Mouse (Mus musculus): ENCODE results near the gene Fam186b. TPM values are rescaled to one million over a fixed set of nuclear protein-coding genes. Genes with fewer than 3 reads are reported as not detected.
A peak's percentile ranks its signal among the peaks of the same experiment; 100 is the strongest.

Gene Fam186b
- 0.74 and 1.3 TPM in 2 replicates for polyA plus RNA-seq (2014; fragmentation: Nextera tagmentation; extraction: Ambion mirVana)

DNA sequence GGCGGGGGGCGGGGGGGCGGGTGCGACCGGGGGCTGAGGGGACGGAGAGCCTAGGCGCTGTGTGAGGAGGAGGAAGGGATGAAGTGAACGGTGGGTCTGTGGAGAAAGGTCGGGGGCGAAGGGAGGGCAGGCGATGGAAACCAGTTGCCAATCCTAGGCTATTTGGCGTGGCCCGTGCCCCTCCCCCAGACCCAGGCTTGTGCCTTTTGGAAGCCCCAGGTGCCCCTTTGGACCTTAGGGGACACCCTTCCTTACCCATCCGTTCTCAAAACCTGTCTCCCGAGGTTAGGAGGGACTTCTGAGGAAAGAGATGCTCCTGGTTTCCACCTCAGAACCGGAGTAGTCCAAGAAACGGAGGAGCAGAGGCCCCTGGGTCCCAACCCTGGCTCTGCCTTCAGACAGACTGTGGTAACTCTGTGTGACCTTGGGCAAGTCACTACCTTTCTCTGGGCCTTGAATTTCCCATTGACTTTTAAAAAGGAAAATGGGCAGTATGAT, at the start of gene Fam186b:
Gene Fam186b, minus strand, starts transcription at position 405 of the 498 bp plus-strand sequence.
- DNase-seq (peak; percentile 57), ATAC-seq (ENCODE audit: low FRiP score, low TSS enrichment) (peak; percentile 53)
- Histone ChIP-seq H3K9me3 (ENCODE audit: control insufficient read depth, low read length) (no peaks in the 10 kb centered on the region), H3K4me3 (replicated peaks; ENCODE audit: low read depth, low read length) (peak within 1 kb of the TSS; percentile 74), H3K9ac (replicated peaks; ENCODE audit: low read length) (peak within 1 kb of the TSS; percentile 71), H3K36me3 (ENCODE audit: control insufficient read depth, insufficient read depth, low read length) (no peaks in the 10 kb centered on the region), H3K4me1 (ENCODE audit: control insufficient read depth, insufficient read depth, low read length) (peaks cover 10% of the 10 kb centered on the region), H3K27ac (replicated peaks; ENCODE audit: low read depth, low read length) (peak within 1 kb of the TSS; percentile 91), H3K4me2 (ENCODE audit: low read length) (peak within 1 kb of the TSS; percentile 58), H3K27me3 (ENCODE audit: control insufficient read depth, insufficient read depth, low read length) (no peaks in the 10 kb centered on the region)
- WGBS: 2% methylated on average over 15 of the region's 17 CpGs

DNA sequence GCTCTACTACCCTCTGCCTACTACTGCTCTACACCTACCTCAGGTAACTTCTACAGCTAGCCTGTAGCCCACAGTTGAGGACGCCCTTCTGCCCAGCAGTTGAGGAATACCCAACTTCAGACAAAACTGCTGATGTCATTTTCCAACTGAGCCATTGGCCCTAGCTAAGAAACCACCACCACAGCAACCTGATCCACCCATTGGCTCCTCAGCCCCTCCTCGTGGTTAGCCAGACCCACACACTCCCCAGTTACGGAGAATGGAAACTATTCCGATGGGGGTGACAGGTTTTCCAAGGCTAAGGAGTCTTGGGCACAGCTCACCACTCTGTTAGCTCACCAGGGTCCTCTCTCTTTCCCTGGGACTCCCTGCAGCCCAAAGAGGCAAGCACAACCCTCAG, 49.3 kb upstream of the Fam186b start:
- 87% methylated on average over 4 of the region's 4 CpGs for WGBS
- no peak overlapping the region for H3K4me3 ChIP-seq (replicated peaks; ENCODE audit: low read depth, low read length)

DNA sequence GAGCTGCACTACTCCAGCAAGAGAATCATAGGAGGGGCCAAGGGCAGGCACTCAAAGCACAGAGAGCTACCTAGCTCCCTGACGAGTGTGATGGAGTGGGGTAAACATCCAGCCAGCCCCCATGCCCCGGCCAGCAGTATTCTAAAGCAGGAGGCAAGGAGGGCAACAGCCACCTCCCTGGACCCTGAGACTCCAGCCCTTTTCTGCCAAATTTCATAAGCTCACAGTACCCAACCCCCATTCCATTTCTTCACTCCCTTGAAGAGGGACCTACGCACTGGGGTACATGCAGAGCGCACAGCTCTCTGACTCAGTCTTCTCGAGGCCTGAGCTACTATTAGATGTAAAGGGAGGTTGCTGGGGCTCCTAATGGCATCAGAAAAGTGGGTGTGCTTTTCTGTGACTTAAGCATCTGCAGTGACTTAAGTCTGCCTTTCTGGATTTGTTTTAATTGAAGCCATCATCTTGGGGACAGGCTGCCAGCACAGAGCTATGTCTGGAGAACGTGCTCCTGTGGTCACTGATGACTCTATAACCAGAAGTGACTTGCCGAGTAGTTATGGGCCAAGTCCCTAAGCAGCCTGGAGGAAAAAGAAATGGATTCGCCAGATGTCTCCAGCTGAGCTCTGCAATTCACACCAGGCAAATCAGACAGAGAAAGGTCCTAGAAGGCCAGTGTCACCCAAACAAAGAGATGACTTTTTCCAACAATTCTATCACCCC, 48.6 kb upstream of the Fam186b start:
- Histone ChIP-seq H3K9ac (replicated peaks; ENCODE audit: low read length) (no peak overlapping the region), H3K4me2 (ENCODE audit: low read length) (no peak overlapping the region), H3K36me3 (ENCODE audit: control insufficient read depth, insufficient read depth, low read length) (no peaks in the 10 kb centered on the region), H3K9me3 (ENCODE audit: control insufficient read depth, low read length) (no peaks in the 10 kb centered on the region), H3K27me3 (ENCODE audit: control insufficient read depth, insufficient read depth, low read length) (no peaks in the 10 kb centered on the region), H3K27ac (replicated peaks; ENCODE audit: low read depth, low read length) (0 out of 2 replicates have a peak overlapping the region, but pooled peaks have one; percentile 37), H3K4me1 (ENCODE audit: control insufficient read depth, insufficient read depth, low read length) (0 out of 2 replicates have a peak, but pooled peaks cover 5% of the 10 kb centered on the region), H3K4me3 (replicated peaks; ENCODE audit: low read depth, low read length) (no peak overlapping the region)
- ATAC-seq (ENCODE audit: low FRiP score, low TSS enrichment) (no peak), DNase-seq (no peak)
- 71% methylated on average over 8 of the region's 8 CpGs for WGBS

More for the DNA sequence above, 49.3 kb upstream of the Fam186b start:
- H3K36me3 ChIP-seq (ENCODE audit: control insufficient read depth, insufficient read depth, low read length): no peaks in the 10 kb centered on the region
- H3K4me2 ChIP-seq (ENCODE audit: low read length): no peak overlapping the region
- ATAC-seq (ENCODE audit: low FRiP score, low TSS enrichment) (no peak), DNase-seq (no peak)
- 0 out of 2 replicates have a peak, but pooled peaks cover 5% of the 10 kb centered on the region for H3K4me1 ChIP-seq (ENCODE audit: control insufficient read depth, insufficient read depth, low read length)
- H3K9me3 ChIP-seq (ENCODE audit: control insufficient read depth, low read length): no peaks in the 10 kb centered on the region
- H3K27me3 ChIP-seq (ENCODE audit: control insufficient read depth, insufficient read depth, low read length): no peaks in the 10 kb centered on the region
- no peak overlapping the region for H3K9ac ChIP-seq (replicated peaks; ENCODE audit: low read length)
- H3K27ac ChIP-seq (replicated peaks; ENCODE audit: low read depth, low read length): no peak overlapping the region

DNA sequence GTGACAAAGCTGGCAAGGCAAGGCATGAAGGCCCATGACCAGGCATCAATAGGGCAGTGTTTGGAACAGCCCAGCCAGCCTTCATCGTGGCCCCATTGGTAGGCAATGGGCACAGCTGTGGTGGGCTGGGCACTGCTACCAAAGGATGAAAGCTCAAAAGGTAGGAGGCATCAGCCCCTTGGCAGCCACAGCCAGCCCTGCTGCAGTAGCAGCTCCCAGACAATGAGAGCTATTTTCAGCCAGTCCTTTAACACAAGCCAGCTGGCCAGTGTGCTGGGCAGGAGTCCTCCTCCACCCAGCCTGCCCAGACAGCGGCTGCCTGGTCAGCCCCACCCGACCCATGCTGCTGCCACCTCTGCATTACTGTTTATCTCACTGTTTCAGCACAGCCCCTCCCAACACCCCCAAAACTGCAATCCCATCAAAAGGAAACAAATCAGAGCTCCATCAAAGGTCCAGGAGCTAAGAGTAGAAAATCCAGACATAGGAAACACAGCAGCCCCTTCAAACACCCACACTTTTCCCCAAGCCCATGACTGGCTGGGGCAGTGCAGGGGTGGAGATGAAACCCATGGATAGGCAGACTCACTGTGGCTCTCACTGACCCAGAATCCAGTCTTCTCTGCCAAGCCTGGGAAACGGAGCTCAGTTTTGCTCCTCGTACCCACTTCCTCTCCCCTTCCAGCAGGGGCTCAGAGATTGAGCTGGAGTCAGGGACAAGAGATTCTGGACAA, 47.9 kb upstream of the Fam186b start:
- Histone ChIP-seq H3K4me1 (ENCODE audit: control insufficient read depth, insufficient read depth, low read length) (0 out of 2 replicates have a peak, but pooled peaks cover 5% of the 10 kb centered on the region), H3K4me2 (ENCODE audit: low read length) (no peak overlapping the region), H3K9me3 (ENCODE audit: control insufficient read depth, low read length) (no peaks in the 10 kb centered on the region), H3K27me3 (ENCODE audit: control insufficient read depth, insufficient read depth, low read length) (no peaks in the 10 kb centered on the region), H3K4me3 (replicated peaks; ENCODE audit: low read depth, low read length) (no peak overlapping the region), H3K27ac (replicated peaks; ENCODE audit: low read depth, low read length) (peak overlapping the region; percentile 37), H3K36me3 (ENCODE audit: control insufficient read depth, insufficient read depth, low read length) (no peaks in the 10 kb centered on the region), H3K9ac (replicated peaks; ENCODE audit: low read length) (no peak overlapping the region)
- 73% methylated on average over 5 of the region's 5 CpGs for WGBS
- ATAC-seq (ENCODE audit: low FRiP score, low TSS enrichment): no peak
- peak; percentile 25 for DNase-seq

DNA sequence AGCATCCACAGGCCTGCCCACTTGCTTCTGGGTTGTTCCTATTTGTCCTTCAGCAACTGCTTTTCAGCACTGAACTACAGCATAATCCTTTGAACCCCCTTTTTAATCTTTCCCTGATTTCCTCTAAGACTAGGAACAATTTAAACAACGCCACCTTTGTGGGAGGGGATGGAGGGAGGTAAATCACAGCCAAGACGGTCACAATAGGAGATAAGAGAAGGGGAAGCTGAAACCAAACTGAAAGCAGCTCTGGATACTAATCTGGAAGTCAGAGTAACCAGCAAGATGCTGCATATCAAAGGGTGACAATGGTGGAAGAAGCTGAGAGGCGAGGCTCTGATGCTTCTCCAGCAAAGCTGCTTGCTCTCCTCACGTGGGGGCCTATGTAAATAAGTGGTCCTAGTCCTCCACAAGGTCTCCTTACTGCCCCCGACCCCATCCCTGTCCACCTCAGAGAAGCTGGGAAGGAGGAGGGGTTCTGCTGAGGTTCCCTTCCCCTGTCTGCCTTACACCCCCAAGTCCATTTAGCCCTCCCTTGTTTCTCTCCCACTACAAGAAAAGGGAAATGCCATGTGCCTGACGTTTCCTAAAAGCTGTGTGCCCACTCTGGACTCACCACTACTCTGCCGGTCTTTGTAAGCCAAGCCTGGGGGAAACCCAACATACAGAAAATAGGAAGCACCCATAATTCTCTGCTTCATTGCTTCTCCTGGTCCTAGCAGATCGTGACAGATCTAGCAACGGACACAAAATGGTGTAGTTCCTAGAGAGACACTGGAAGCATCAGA, 46.7 kb upstream of the Fam186b start:
- WGBS: 48% methylated on average over 9 of the region's 9 CpGs
- no peaks in the 10 kb centered on the region for H3K9me3 ChIP-seq (ENCODE audit: control insufficient read depth, low read length)
- H3K4me2 ChIP-seq (ENCODE audit: low read length): no peak overlapping the region
- H3K4me1 ChIP-seq (ENCODE audit: control insufficient read depth, insufficient read depth, low read length): 0 out of 2 replicates have a peak, but pooled peaks cover 5% of the 10 kb centered on the region
- no peak overlapping the region for H3K27ac ChIP-seq (replicated peaks; ENCODE audit: low read depth, low read length)
- ATAC-seq (ENCODE audit: low FRiP score, low TSS enrichment) (no peak), DNase-seq (no peak)
- no peak overlapping the region for H3K4me3 ChIP-seq (replicated peaks; ENCODE audit: low read depth, low read length)
- H3K36me3 ChIP-seq (ENCODE audit: control insufficient read depth, insufficient read depth, low read length): no peaks in the 10 kb centered on the region
- no peaks in the 10 kb centered on the region for H3K27me3 ChIP-seq (ENCODE audit: control insufficient read depth, insufficient read depth, low read length)
- H3K9ac ChIP-seq (replicated peaks; ENCODE audit: low read length): no peak overlapping the region

DNA sequence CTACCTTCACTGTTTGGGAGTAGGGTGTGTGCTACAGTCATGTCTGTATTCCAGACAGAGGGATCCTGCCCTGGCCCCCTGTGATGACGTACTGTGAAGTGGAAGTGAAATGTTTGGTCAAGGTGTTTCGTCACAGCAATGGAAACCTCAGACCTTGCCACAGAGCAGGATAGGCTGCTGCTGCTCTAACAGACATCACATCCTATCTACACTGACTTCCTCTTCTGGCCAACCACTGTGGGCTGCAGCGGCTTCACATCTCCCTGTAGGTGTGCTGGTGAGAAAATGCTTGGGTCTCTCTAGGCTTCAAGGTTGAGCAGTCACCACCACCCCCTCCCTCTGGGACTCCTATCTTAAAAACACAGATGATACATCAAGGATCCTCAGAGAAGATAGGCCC, 45.4 kb upstream of the Fam186b start:
- Histone ChIP-seq H3K27ac (replicated peaks; ENCODE audit: low read depth, low read length) (no peak overlapping the region), H3K4me3 (replicated peaks; ENCODE audit: low read depth, low read length) (no peak overlapping the region)
- WGBS: 94% methylated on average over 3 of the region's 3 CpGs

DNA sequence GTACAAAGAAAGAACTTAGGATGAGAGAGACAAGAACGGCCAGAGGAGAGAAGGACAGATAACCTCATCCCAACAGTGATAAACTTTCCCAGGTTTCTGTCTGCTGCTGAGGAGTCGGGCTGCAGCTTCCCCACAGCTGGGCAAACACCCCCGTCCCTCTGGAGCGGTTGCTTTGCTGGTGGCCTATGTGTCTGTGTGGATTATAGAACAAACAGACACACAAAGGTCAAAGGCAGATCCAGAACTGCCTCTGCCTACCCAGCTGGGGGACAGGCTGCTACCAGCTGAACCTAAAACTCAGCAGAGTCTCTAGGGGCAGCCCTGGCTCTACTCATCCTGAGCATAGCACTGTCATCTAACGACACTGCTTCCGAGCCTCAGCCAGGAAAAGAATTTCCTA, 44.0 kb upstream of the Fam186b start:
- no peak overlapping the region for H3K27ac ChIP-seq (replicated peaks; ENCODE audit: low read depth, low read length)
- no peaks in the 10 kb centered on the region for H3K27me3 ChIP-seq (ENCODE audit: control insufficient read depth, insufficient read depth, low read length)
- 0 out of 2 replicates have a peak, but pooled peaks cover 5% of the 10 kb centered on the region for H3K4me1 ChIP-seq (ENCODE audit: control insufficient read depth, insufficient read depth, low read length)
- H3K9me3 ChIP-seq (ENCODE audit: control insufficient read depth, low read length): no peaks in the 10 kb centered on the region
- no peak overlapping the region for H3K4me3 ChIP-seq (replicated peaks; ENCODE audit: low read depth, low read length)
- no peak overlapping the region for H3K4me2 ChIP-seq (ENCODE audit: low read length)
- no peak overlapping the region for H3K9ac ChIP-seq (replicated peaks; ENCODE audit: low read length)
- ATAC-seq (ENCODE audit: low FRiP score, low TSS enrichment) (no peak), DNase-seq (no peak)
- H3K36me3 ChIP-seq (ENCODE audit: control insufficient read depth, insufficient read depth, low read length): no peaks in the 10 kb centered on the region
- 58% methylated on average over 6 of the region's 6 CpGs for WGBS

More for the DNA sequence above, 45.4 kb upstream of the Fam186b start:
- DNase-seq (no peak), ATAC-seq (ENCODE audit: low FRiP score, low TSS enrichment) (no peak)
- Histone ChIP-seq H3K9ac (replicated peaks; ENCODE audit: low read length) (no peak overlapping the region), H3K9me3 (ENCODE audit: control insufficient read depth, low read length) (no peaks in the 10 kb centered on the region), H3K4me2 (ENCODE audit: low read length) (no peak overlapping the region), H3K4me1 (ENCODE audit: control insufficient read depth, insufficient read depth, low read length) (0 out of 2 replicates have a peak, but pooled peaks cover 5% of the 10 kb centered on the region), H3K27me3 (ENCODE audit: control insufficient read depth, insufficient read depth, low read length) (no peaks in the 10 kb centered on the region), H3K36me3 (ENCODE audit: control insufficient read depth, insufficient read depth, low read length) (no peaks in the 10 kb centered on the region)

DNA sequence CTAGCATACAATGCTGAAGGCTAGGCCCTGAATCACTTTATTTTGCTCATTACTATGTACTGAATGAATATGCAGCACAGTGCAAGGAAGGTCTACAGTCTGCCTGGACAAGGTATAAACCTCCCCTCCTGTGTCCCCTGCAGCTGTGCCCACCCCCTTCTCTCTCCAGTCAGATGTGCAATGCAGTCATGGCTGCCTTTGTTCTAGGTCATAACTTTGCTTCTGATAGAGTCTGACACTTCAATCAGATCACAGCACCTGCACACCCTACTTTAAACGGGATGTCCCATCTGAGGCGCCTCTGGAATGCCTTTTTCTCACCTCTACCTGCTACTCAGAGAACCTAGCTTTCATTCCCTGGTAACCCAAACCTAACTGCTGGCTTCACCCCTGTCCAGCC, 43.2 kb upstream of the Fam186b start:
- Histone ChIP-seq H3K4me1 (ENCODE audit: control insufficient read depth, insufficient read depth, low read length) (0 out of 2 replicates have a peak, but pooled peaks cover 5% of the 10 kb centered on the region), H3K9me3 (ENCODE audit: control insufficient read depth, low read length) (no peaks in the 10 kb centered on the region), H3K27ac (replicated peaks; ENCODE audit: low read depth, low read length) (no peak overlapping the region), H3K27me3 (ENCODE audit: control insufficient read depth, insufficient read depth, low read length) (no peaks in the 10 kb centered on the region), H3K4me2 (ENCODE audit: low read length) (no peak overlapping the region), H3K36me3 (ENCODE audit: control insufficient read depth, insufficient read depth, low read length) (peaks cover 2% of the 10 kb centered on the region; the same call in 1 of the 2 replicates), H3K9ac (replicated peaks; ENCODE audit: low read length) (no peak overlapping the region), H3K4me3 (replicated peaks; ENCODE audit: low read depth, low read length) (no peak overlapping the region)
- no peak for ATAC-seq (ENCODE audit: low FRiP score, low TSS enrichment)
- no peak for DNase-seq
- 89% methylated on average over 2 of the region's 2 CpGs for WGBS
